Mouse (Mus musculus) embryonic facial prominence, embryonic 10.5 days (tissue): ENCODE data around the gene Got1. TPM values are rescaled to one million over a fixed set of nuclear protein-coding genes. Genes with fewer than 3 reads are reported as not detected.

Experiments used
- DNase-seq: peaks from one replicate; pipeline ENCODE4 v3.0.0-alpha.2; 2017; ENCODE audit warnings: low spot score
- H3K27ac ChIP-seq: fragments of 300-500 bp; sonication (generic); replicated peaks from 2 replicates; pipeline ENCODE4 v1.5.1; 2016; ENCODE audit warnings: mild to moderate bottlenecking
- H3K27me3 ChIP-seq: fragments of 300-500 bp; sonication (generic); replicated peaks from 2 replicates; pipeline ENCODE4 v1.6.1; 2016; ENCODE audit warnings: low read depth, mild to moderate bottlenecking; ENCODE audit not compliant: poor library complexity, severe bottlenecking
- H3K36me3 ChIP-seq: fragments of 300-500 bp; sonication (generic); replicated peaks from 2 replicates; pipeline ENCODE4 v1.6.1; 2016; ENCODE audit warnings: mild to moderate bottlenecking, moderate library complexity
- H3K4me1 ChIP-seq: fragments of 300-500 bp; sonication (generic); 2 replicates; pipeline ENCODE4 v1.6.1; 2016
- H3K4me3 ChIP-seq: fragments of 300-500 bp; sonication (generic); 2 replicates; pipeline ENCODE4 v1.5.1; 2016; ENCODE audit warnings: mild to moderate bottlenecking, moderate library complexity
- H3K9me3 ChIP-seq: fragments of 300-500 bp; sonication (generic); 2 replicates; pipeline ENCODE4 v1.6.1; 2016; ENCODE audit warnings: mild to moderate bottlenecking
- WGBS: fragments of 180-500 bp; shearing (Covaris S2); methylation state at CpG from one replicate; pipeline ENCODE4 v1.1.7; 2016; 5-methylcytosine and 5-hydroxymethylcytosine counted together
- polyA plus RNA-seq: library from polyadenylated mRNA; unstranded; fragments of >200 nt; fragmentation: Nextera tagmentation; extraction: Ambion mirVana; gene quantifications from 2 replicates; pipeline ENCODE4 v1.2.1, GENCODE M21; 2016

Got1 gene
- polyA plus RNA-seq, 1 experiment from 2014 or later: 57.9 TPM

GRCm38 (mm10) chr19:43535372-43535771 lies 11.0 kb upstream of the Got1 start:
- Histone ChIP-seq H3K27ac (no peak overlapping the region), H3K4me1 (0 out of 2 replicates have a peak, but pooled peaks cover under 1% of the 10 kb centered on the region), H3K27me3 (peaks cover 64% of the 10 kb centered on the region), H3K4me3 (no peak overlapping the region), H3K9me3 (no peaks in the 10 kb centered on the region), H3K36me3 (no peaks in the 10 kb centered on the region)
- 95% methylated on average over 3 of the region's 3 CpGs for WGBS
- DNase-seq: no peak

- 32% methylated on average over 12 of the region's 12 CpGs for WGBS
- 0 out of 2 replicates have a peak, but pooled peaks cover 4% of the 10 kb centered on the region for H3K4me1 ChIP-seq
- no peaks in the 10 kb centered on the region for H3K9me3 ChIP-seq
- no peaks in the 10 kb centered on the region for H3K36me3 ChIP-seq
- H3K27me3 ChIP-seq: peaks cover 49% of the 10 kb centered on the region
- no peak for DNase-seq
- H3K4me3 ChIP-seq: no peak overlapping the region
- no peak overlapping the region for H3K27ac ChIP-seq
Observed at GRCm38 (mm10) chr19:43530921-43531320, 6.5 kb upstream of the Got1 start.

GRCm38 (mm10) chr19:43530197-43530770 lies 5.9 kb upstream of the Got1 start:
- Histone ChIP-seq H3K36me3 (no peaks in the 10 kb centered on the region), H3K27ac (no peak overlapping the region), H3K9me3 (no peaks in the 10 kb centered on the region), H3K4me1 (peaks cover 7% of the 10 kb centered on the region), H3K4me3 (peak overlapping the region; percentile 43), H3K27me3 (peaks cover 46% of the 10 kb centered on the region)
- 2% methylated on average over 13 of the region's 13 CpGs for WGBS
- peak; percentile 83 for DNase-seq

- Histone ChIP-seq H3K27ac (no peak overlapping the region), H3K4me1 (peaks cover 24% of the 10 kb centered on the region), H3K9me3 (no peaks in the 10 kb centered on the region), H3K36me3 (no peaks in the 10 kb centered on the region), H3K27me3 (peaks cover 37% of the 10 kb centered on the region), H3K4me3 (no peak overlapping the region)
- 84% methylated on average over 8 of the region's 8 CpGs for WGBS
- DNase-seq: no peak
Observed at GRCm38 (mm10) chr19:43528056-43528587, 3.7 kb upstream of the Got1 start.

- Histone ChIP-seq H3K27me3 (peaks cover 37% of the 10 kb centered on the region), H3K9me3 (no peaks in the 10 kb centered on the region), H3K4me3 (no peak overlapping the region), H3K27ac (no peak overlapping the region), H3K4me1 (peaks cover 30% of the 10 kb centered on the region), H3K36me3 (no peaks in the 10 kb centered on the region)
- 9% methylated on average over 11 of the region's 11 CpGs for WGBS
- no peak for DNase-seq
Observed at GRCm38 (mm10) chr19:43527131-43527530, 2.7 kb upstream of the Got1 start.

- DNase-seq: no peak
- Histone ChIP-seq H3K27me3 (peaks cover 29% of the 10 kb centered on the region), H3K4me1 (peaks cover 39% of the 10 kb centered on the region), H3K4me3 (no peak overlapping the region), H3K9me3 (no peaks in the 10 kb centered on the region), H3K36me3 (no peaks in the 10 kb centered on the region), H3K27ac (no peak overlapping the region)
- 85% methylated on average over 9 of the region's 9 CpGs for WGBS
Observed at GRCm38 (mm10) chr19:43526025-43526424, 1.6 kb upstream of the Got1 start.

- no peaks in the 10 kb centered on the region for H3K9me3 ChIP-seq
- no peak for DNase-seq
- H3K4me3 ChIP-seq: peak overlapping the region; percentile 83; the same call in 1 of the 2 replicates
- H3K27me3 ChIP-seq: peaks cover 27% of the 10 kb centered on the region
- no peaks in the 10 kb centered on the region for H3K36me3 ChIP-seq
- 89% methylated on average over 7 of the region's 7 CpGs for WGBS
- no peak overlapping the region for H3K27ac ChIP-seq
- peaks cover 44% of the 10 kb centered on the region for H3K4me1 ChIP-seq
Observed at GRCm38 (mm10) chr19:43525566-43525965, 1.2 kb upstream of the Got1 start.

- WGBS: 29% methylated on average over 10 of the region's 10 CpGs
- no peak for DNase-seq
- peak overlapping the region; percentile 90 for H3K27ac ChIP-seq
- H3K27me3 ChIP-seq: peaks cover 27% of the 10 kb centered on the region
- peaks cover 44% of the 10 kb centered on the region for H3K4me1 ChIP-seq
- no peaks in the 10 kb centered on the region for H3K9me3 ChIP-seq
- peak overlapping the region; percentile 83 for H3K4me3 ChIP-seq
- no peaks in the 10 kb centered on the region for H3K36me3 ChIP-seq
Observed at GRCm38 (mm10) chr19:43525104-43525482, 688 bp upstream of the Got1 start.

GRCm38 (mm10) chr19:43523551-43523950 lies 854 bp downstream of the Got1 start:
- Histone ChIP-seq H3K4me3 (peak overlapping the region; percentile 83), H3K9me3 (no peaks in the 10 kb centered on the region), H3K27ac (0 out of 2 replicates have a peak overlapping the region, but pooled peaks have one; percentile 90), H3K4me1 (peaks cover 44% of the 10 kb centered on the region), H3K36me3 (peaks cover 6% of the 10 kb centered on the region), H3K27me3 (peaks cover 23% of the 10 kb centered on the region)
- DNase-seq: peak; percentile 28
- 12% methylated on average over 12 of the region's 12 CpGs for WGBS

- Histone ChIP-seq H3K4me1 (peaks cover 44% of the 10 kb centered on the region), H3K27me3 (peaks cover 8% of the 10 kb centered on the region), H3K36me3 (peaks cover 10% of the 10 kb centered on the region), H3K27ac (no peak overlapping the region), H3K9me3 (no peaks in the 10 kb centered on the region), H3K4me3 (no peak overlapping the region)
- no peak for DNase-seq
- WGBS: 89% methylated on average over 9 of the region's 9 CpGs
Observed at GRCm38 (mm10) chr19:43521996-43522395, 2.4 kb downstream of the Got1 start.

- 50% methylated on average over 8 of the region's 8 CpGs for WGBS
- peaks cover 12% of the 10 kb centered on the region for H3K36me3 ChIP-seq
- peaks cover 2% of the 10 kb centered on the region for H3K27me3 ChIP-seq
- no peaks in the 10 kb centered on the region for H3K9me3 ChIP-seq
- H3K27ac ChIP-seq: no peak overlapping the region
- peaks cover 44% of the 10 kb centered on the region for H3K4me1 ChIP-seq
- H3K4me3 ChIP-seq: no peak overlapping the region
- no peak for DNase-seq
Observed at GRCm38 (mm10) chr19:43521362-43521761, 3.0 kb downstream of the Got1 start.

GRCm38 (mm10) chr19:43520402-43520801 lies 4.0 kb downstream of the Got1 start:
- no peak for DNase-seq
- no peak overlapping the region for H3K4me3 ChIP-seq
- no peak overlapping the region for H3K27ac ChIP-seq
- no peaks in the 10 kb centered on the region for H3K27me3 ChIP-seq
- peaks cover 20% of the 10 kb centered on the region for H3K36me3 ChIP-seq
- H3K9me3 ChIP-seq: no peaks in the 10 kb centered on the region
- peaks cover 42% of the 10 kb centered on the region for H3K4me1 ChIP-seq
- WGBS: 71% methylated on average over 10 of the region's 10 CpGs

- H3K36me3 ChIP-seq: peaks cover 32% of the 10 kb centered on the region
- no peak overlapping the region for H3K27ac ChIP-seq
- H3K9me3 ChIP-seq: no peaks in the 10 kb centered on the region
- H3K27me3 ChIP-seq: no peaks in the 10 kb centered on the region
- peaks cover 35% of the 10 kb centered on the region for H3K4me1 ChIP-seq
- DNase-seq: no peak
- H3K4me3 ChIP-seq: no peak overlapping the region
- 89% methylated on average over 10 of the region's 10 CpGs for WGBS
Observed at GRCm38 (mm10) chr19:43519226-43519625, 5.2 kb downstream of the Got1 start.
